8 mouse cellular contexts compared by ENCODE assay signal in genomic region chr5:138995721-138996311, GRCm38 (mm10). TPM values are rescaled to one million over a fixed set of nuclear protein-coding genes. Genes with fewer than 3 reads are reported as not detected.
A peak's percentile ranks its signal among the peaks of the same experiment; 100 is the strongest.
DNase-seq lines count a peak whose midpoint lies in the region; ATAC-seq lines count a peak whose summit lies in the region.

No protein-coding gene starts in this region.

- H3K9me3 ChIP-seq in hindbrain, embryonic 13.5 days, result no peaks in the 10 kb centered on the region

- H3K4me2 ChIP-seq in hindbrain, embryonic 13.5 days, result peak overlapping the region; percentile 89

- H3K9ac ChIP-seq in hindbrain, embryonic 13.5 days, result peak overlapping the region; percentile 83

- WGBS in hindbrain, embryonic 13.5 days, result 3% methylated on average over 41 of the region's 52 CpGs

- H3K36me3 ChIP-seq in hindbrain, embryonic 13.5 days, result no peaks in the 10 kb centered on the region

- H3K4me3 ChIP-seq in hindbrain, embryonic 13.5 days, result peak overlapping the region; percentile 73

- DNase-seq in R1 (ENCODE audit: low read depth, low spot score), result peak; percentile 92
- DNase-seq in cerebellum, postnatal 14 days, result peak; percentile 66 to 69
- DNase-seq in gastrocnemius, adult 18-20 months (ENCODE audit: low spot score), result peak; percentile 87
- DNase-seq in layer of hippocampus, postnatal 36 days, result peak; percentile 73 to 75
- peak; percentile 87 for DNase-seq in lung, postnatal 10 days
- DNase-seq in right cerebral cortex, adult 18-20 months, result peak; percentile 73
- DNase-seq in spleen, adult 12 weeks (ENCODE audit: low spot score), result no peak

- peaks cover 77% of the 10 kb centered on the region for H3K27me3 ChIP-seq in hindbrain, embryonic 13.5 days

- peak overlapping the region; percentile 89 for H3K27ac ChIP-seq in hindbrain, embryonic 13.5 days

- peaks cover 75% of the 10 kb centered on the region for H3K4me1 ChIP-seq in hindbrain, embryonic 13.5 days (replicated peaks)

- peak; percentile 50 for ATAC-seq in hindbrain, embryonic 13.5 days (ENCODE audit: low FRiP score)

RNA-seq across cellular contexts. Expression of gene Pdgfa, which starts 1.4 kb away (rescaled TPM):
- total RNA-seq in gastrocnemius, adult 18-20 months (2021), result 10 to 100 TPM; 18.8 to 22.9 TPM
- 13.7 and 14.5 TPM in 2 replicates for polyA plus RNA-seq in hindbrain, embryonic 13.5 days (2015; fragmentation: Nextera tagmentation; extraction: Ambion mirVana)
- 10 to 100 TPM; 36.1 to 40.8 TPM for total RNA-seq in layer of hippocampus, postnatal 36 days (2021)
